Mouse (Mus musculus): ENCODE measurements around the gene Ndufs4.
"Not testable (repeated sequence)": the region's sequence is repeated elsewhere in the genome, so short reads cannot be mapped to it uniquely, and the experiment has no call there.

Ndufs4 gene

GRCm38 (mm10) chr13:114343001-114343400 is 45.1 kb downstream of the Ndufs4 start:
- DNase-seq (ENCODE audit: low spot score in 2 of 2) = no peak

GRCm38 (mm10) chr13:114319835-114320389 is 68.1 kb downstream of the Ndufs4 start:
- no peak for DNase-seq (ENCODE audit: low spot score in 2 of 2)

GRCm38 (mm10) chr13:114319136-114319535 is 68.9 kb downstream of the Ndufs4 start:
- no peak for DNase-seq (ENCODE audit: low spot score in 2 of 2)

GRCm38 (mm10) chr13:114315374-114315773 is 72.7 kb downstream of the Ndufs4 start:
- no peak for DNase-seq (ENCODE audit: low spot score in 2 of 2)

GRCm38 (mm10) chr13:114314953-114315352 is 73.1 kb downstream of the Ndufs4 start:
- DNase-seq (ENCODE audit: low spot score in 2 of 2) = no peak

- DNase-seq (ENCODE audit: low spot score in 2 of 2) = no peak
Measured at GRCm38 (mm10) chr13:114310591-114310990, 77.5 kb downstream of the Ndufs4 start.

GRCm38 (mm10) chr13:114304684-114305083 is 83.4 kb downstream of the Ndufs4 start:
- no peak for DNase-seq (ENCODE audit: low spot score in 2 of 2)

- DNase-seq (ENCODE audit: low spot score in 2 of 2) = no peak
Measured at GRCm38 (mm10) chr13:114303466-114304175, 84.4 kb downstream of the Ndufs4 start.

- DNase-seq (ENCODE audit: low spot score in 2 of 2) = no peak
Measured at GRCm38 (mm10) chr13:114297761-114298160, 90.3 kb downstream of the Ndufs4 start.

- no peak for DNase-seq (ENCODE audit: low spot score in 2 of 2)
Measured at GRCm38 (mm10) chr13:114296556-114296955, 91.5 kb downstream of the Ndufs4 start.

- DNase-seq (ENCODE audit: low spot score in 2 of 2) = no peak
Measured at GRCm38 (mm10) chr13:114289411-114289810, 98.6 kb downstream of the Ndufs4 start.

- no peak for DNase-seq (ENCODE audit: low spot score in 2 of 2)
Measured at GRCm38 (mm10) chr13:114288511-114288910, 99.5 kb downstream of the Ndufs4 start.

GRCm38 (mm10) chr13:114278690-114279089 is 109.4 kb downstream of the Ndufs4 start:
- not testable (repeated sequence) for DNase-seq (ENCODE audit: low spot score in 2 of 2)

GRCm38 (mm10) chr13:114277277-114277676 is 110.8 kb downstream of the Ndufs4 start:
- DNase-seq (ENCODE audit: low spot score in 2 of 2) = no peak

GRCm38 (mm10) chr13:114271410-114272105 is 116.5 kb downstream of the Ndufs4 start:
- no peak for DNase-seq (ENCODE audit: low spot score in 2 of 2)

- DNase-seq (ENCODE audit: low spot score in 2 of 2) = no peak
Measured at GRCm38 (mm10) chr13:114267741-114268140, 120.3 kb downstream of the Ndufs4 start.

GRCm38 (mm10) chr13:114260486-114261205 is 127.4 kb downstream of the Ndufs4 start:
- DNase-seq (ENCODE audit: low spot score in 2 of 2) = no peak

- no peak for DNase-seq (ENCODE audit: low spot score in 2 of 2)
Measured at GRCm38 (mm10) chr13:114254697-114255096, 133.4 kb downstream of the Ndufs4 start.

All from frontal cortex, postnatal 14 days (tissue).